ENCODE assay signal across 9 mouse cellular contexts in genomic region chr17:64558994-64559540, GRCm38 (mm10). TPM values are rescaled to one million over a fixed set of nuclear protein-coding genes. Genes with fewer than 3 reads are reported as not detected.
A peak's percentile ranks its signal among the peaks of the same experiment; 100 is the strongest.
DNase-seq lines count a peak whose midpoint lies in the region; ATAC-seq and TF ChIP-seq lines count a peak whose summit lies in the region.
"Had no signal": no experiment of that assay in that cellular context is flagged by ENCODE, and none has a peak within 500 bp of the region (broad histone marks: within the 10 kb centered on the region; RNA-seq: fewer than 3 reads in every experiment).

No protein-coding gene starts in this region.

- no peak for DNase-seq in heart, embryonic 10.5 days (ENCODE audit: low spot score)
- DNase-seq in heart, adult 2 months, result no peak
- DNase-seq in 3T3-L1 (ENCODE audit: low read depth, low spot score), result peak; percentile 53
- DNase-seq in limb, embryonic 14.5 days (ENCODE audit: low spot score), result peak; percentile 63
- no peak for DNase-seq in layer of hippocampus, postnatal 10 days (ENCODE audit: low spot score in 2 of 2)
- DNase-seq in ovary, postnatal 10 days (ENCODE audit: low spot score), result no peak
- DNase-seq in left cerebral cortex, postnatal 25 days (ENCODE audit: low spot score in 2 of 2), result no peak

- no peak overlapping the region; the same call in 1 of the 2 replicates for H3K4me2 ChIP-seq in embryonic facial prominence, embryonic 12.5 days (replicated peaks)
- H3K4me2 ChIP-seq in limb, embryonic 14.5 days (replicated peaks; ENCODE audit: low read depth, low read length, severe bottlenecking), result peak overlapping the region; percentile 22; the same call in 1 of the 2 replicates

- 11% methylated on average over 4 of the region's 4 CpGs for WGBS in heart, embryonic 10.5 days
- 23% methylated on average over 4 of the region's 4 CpGs for WGBS in heart, adult 2 months
- WGBS in embryonic facial prominence, embryonic 12.5 days, result 8% methylated on average over 4 of the region's 4 CpGs
- WGBS in limb, embryonic 14.5 days, result 7% methylated on average over 4 of the region's 4 CpGs

- H3K36me3 ChIP-seq in heart, embryonic 10.5 days, result no peaks in the 10 kb centered on the region
- no peaks in the 10 kb centered on the region for H3K36me3 ChIP-seq in heart, adult 2 months (ENCODE audit: control insufficient read depth, insufficient read depth, low read length)
- no peaks in the 10 kb centered on the region for H3K36me3 ChIP-seq in embryonic facial prominence, embryonic 12.5 days
- no peaks in the 10 kb centered on the region for H3K36me3 ChIP-seq in limb, embryonic 14.5 days (ENCODE audit: control insufficient read depth, insufficient read depth, low read length)

- peak overlapping the region; percentile 31; the same call in 1 of the 2 replicates for H3K4me3 ChIP-seq in heart, embryonic 10.5 days
- no peak overlapping the region for H3K4me3 ChIP-seq in heart, adult 2 months
- H3K4me3 ChIP-seq in embryonic facial prominence, embryonic 12.5 days, result no peak overlapping the region
- no peak overlapping the region for H3K4me3 ChIP-seq in limb, embryonic 14.5 days (replicated peaks; ENCODE audit: low read length)

- no peak overlapping the region for H3K9ac ChIP-seq in heart, adult 2 months (ENCODE audit: low read depth, low read length)
- H3K9ac ChIP-seq in embryonic facial prominence, embryonic 12.5 days, result no peak overlapping the region
- H3K9ac ChIP-seq in limb, embryonic 14.5 days (ENCODE audit: low read depth, low read length, severe bottlenecking), result no peak overlapping the region
- H3K9ac ChIP-seq: liver, embryonic 14.5 days had no signal

- no peaks in the 10 kb centered on the region for H3K9me3 ChIP-seq in heart, embryonic 10.5 days
- no peaks in the 10 kb centered on the region for H3K9me3 ChIP-seq in embryonic facial prominence, embryonic 12.5 days
- no peaks in the 10 kb centered on the region for H3K9me3 ChIP-seq in limb, embryonic 14.5 days (ENCODE audit: control insufficient read depth, low read length)

- H3K79me2 ChIP-seq in heart, adult 2 months (replicated peaks; ENCODE audit: control insufficient read depth, insufficient read depth, low read length), result no peaks in the 10 kb centered on the region

- peaks cover 11% of the 10 kb centered on the region; the same call in 1 of the 2 replicates for H3K4me1 ChIP-seq in heart, embryonic 10.5 days
- no peaks in the 10 kb centered on the region for H3K4me1 ChIP-seq in heart, adult 2 months (ENCODE audit: control insufficient read depth, insufficient read depth, low read length)
- no peaks in the 10 kb centered on the region; the same call in 1 of the 2 replicates for H3K4me1 ChIP-seq in embryonic facial prominence, embryonic 12.5 days
- H3K4me1 ChIP-seq in limb, embryonic 14.5 days (ENCODE audit: control insufficient read depth, insufficient read depth, low read length), result no peaks in the 10 kb centered on the region

- no peak for TF ChIP-seq EP300 in heart, adult 2 months (IDR thresholded peaks at IDR 0.05; ENCODE audit: insufficient read depth, low read depth, low read length)

- peak overlapping the region; percentile 50 for H3K27ac ChIP-seq in heart, embryonic 10.5 days
- H3K27ac ChIP-seq in heart, adult 2 months, result no peak overlapping the region
- 0 out of 2 replicates have a peak overlapping the region, but pooled peaks have one; percentile 6 for H3K27ac ChIP-seq in embryonic facial prominence, embryonic 12.5 days
- no peak overlapping the region for H3K27ac ChIP-seq in limb, embryonic 14.5 days (replicated peaks; ENCODE audit: low read depth, low read length)
- H3K27ac ChIP-seq: liver, embryonic 14.5 days had no signal

- intact Hi-C loops in heart, adult 2 months (cut with DNase I), result no loop called here
- intact Hi-C loops in left cerebral cortex, postnatal 25 days (cut with DNase I), result no loop called here

- no peaks in the 10 kb centered on the region for H3K27me3 ChIP-seq in heart, embryonic 10.5 days (ENCODE audit: insufficient read depth, poor library complexity, severe bottlenecking)
- no peaks in the 10 kb centered on the region for H3K27me3 ChIP-seq in heart, adult 2 months (ENCODE audit: control insufficient read depth, insufficient read depth, low read length)
- no peaks in the 10 kb centered on the region for H3K27me3 ChIP-seq in embryonic facial prominence, embryonic 12.5 days
- no peaks in the 10 kb centered on the region for H3K27me3 ChIP-seq in limb, embryonic 14.5 days (ENCODE audit: control insufficient read depth, insufficient read depth, low read length)

- no peak for TF ChIP-seq POLR2A in heart, adult 2 months (IDR thresholded peaks at IDR 0.05; ENCODE audit: insufficient read depth, low read depth, low read length)
- no peak for TF ChIP-seq POLR2A in limb, embryonic 14.5 days (IDR thresholded peaks at IDR 0.05; ENCODE audit: borderline replicate concordance, extremely low read depth, insufficient read depth, insufficient read length)

- no peak for ATAC-seq in embryonic facial prominence, embryonic 12.5 days (ENCODE audit: insufficient number of reproducible peaks, insufficient read depth, low FRiP score, low TSS enrichment)
- peak; percentile 70; the same call in 1 of the 2 replicates for ATAC-seq in limb, embryonic 14.5 days (ENCODE audit: low FRiP score, low read depth)

- TF ChIP-seq CTCF in heart, adult 2 months (IDR thresholded peaks at IDR 0.05), result no peak

RNA-seq across cellular contexts. Expression of gene Man2a1, which starts 41.5 kb away (rescaled TPM):
- 4.5 and 9.1 TPM in 2 replicates for polyA plus RNA-seq in heart, embryonic 10.5 days (2016; fragmentation: Nextera tagmentation; extraction: Ambion mirVana)
- total RNA-seq in heart, adult 2 months (2021), result 10 to 100 TPM; 17.2 to 18.5 TPM
- polyA plus RNA-seq in heart, adult 2 months (2012; rRNA removed), result 4.7 and 13.7 TPM in 2 replicates
- polyA plus RNA-seq in embryonic facial prominence, embryonic 12.5 days (2016; fragmentation: Nextera tagmentation; extraction: Ambion mirVana), result 10.0 and 10.8 TPM in 2 replicates
- polyA plus RNA-seq in limb, embryonic 14.5 days (2012; rRNA removed), result 27.4 and 31.9 TPM in 2 replicates
- 12.5 and 16.1 TPM in 2 replicates for polyA plus RNA-seq in limb, embryonic 14.5 days (2014; fragmentation: Nextera tagmentation; extraction: Ambion mirVana)
- total RNA-seq in layer of hippocampus, postnatal 10 days (2021), result 10 to 100 TPM; 18.6 to 20.3 TPM
- 10 to 100 TPM; 17.6 to 20.2 TPM for total RNA-seq in left cerebral cortex, postnatal 25 days (2021)

Comparison
In these comparisons a context has a peak if more than half of its experiments do, and no peak if none do; other contexts are left out.
1. H3K27ac ChIP-seq: peak in heart, embryonic 10.5 days (single experiment) and embryonic facial prominence, embryonic 12.5 days (single experiment); none in heart, adult 2 months (single experiment) and limb, embryonic 14.5 days (single experiment).
2. DNase-seq: peak in 3T3-L1 (single experiment) and limb, embryonic 14.5 days (single experiment); none in heart, embryonic 10.5 days (single experiment), heart, adult 2 months (0 of 2), layer of hippocampus, postnatal 10 days (0 of 2), ovary, postnatal 10 days (single experiment) and left cerebral cortex, postnatal 25 days (0 of 2).